Mouse (Mus musculus) layer of hippocampus, adult 6 months (tissue): Measurements from ENCODE around the gene Srxn1. TPM values are rescaled to one million over a fixed set of nuclear protein-coding genes. Genes with fewer than 3 reads are reported as not detected.

Experiments used
- long read RNA-seq, 2 experiments: library from polyadenylated mRNA; unstranded; transcript quantifications; one replicate each; pipeline ENCODE4 v2.0.0; 2019 to 2020
- polyA plus RNA-seq: library from polyadenylated mRNA; unstranded; fragments of <200 nt; fragmentation: Nextera tagmentation; gene quantifications from 2 replicates; pipeline ENCODE4 v1.2.3, GENCODE M21; 2021

The Srxn1 gene
- polyA plus RNA-seq, result 20.7 and 25.6 TPM in 2 replicates
- long read RNA-seq, experiment 1, transcript Srxn1-201 (2 exons, 2,812 nt), result major isoform, 13 of 48 reads
- long read RNA-seq, experiment 1, transcript Srxn1-203 (2 exons, 446 nt), result minor isoform, 12 of 48 reads
- long read RNA-seq, experiment 1, partial matches to known transcripts, result 18 of 48 reads
- long read RNA-seq, experiment 1, other reads (novel, unspliced or antisense), result 5 of 48 reads
- long read RNA-seq, experiment 2, transcript Srxn1-203 (2 exons, 446 nt), result major isoform, 112 of 206 reads
- long read RNA-seq, experiment 2, transcript Srxn1-201 (2 exons, 2,812 nt), result minor isoform, 49 of 206 reads
- long read RNA-seq, experiment 2, transcript Srxn1-202 (2 exons, 375 nt), result minor isoform, 8 of 206 reads
- long read RNA-seq, experiment 2, partial matches to known transcripts, result 27 of 206 reads
- long read RNA-seq, experiment 2, other reads (novel, unspliced or antisense), result 10 of 206 reads

GRCm38 (mm10) chr2:152105318-152106224 lies at the start of gene Srxn1:
Gene Srxn1 (plus strand): TSS chr2:152105516.

GRCm38 (mm10) chr2:152080685-152081541 lies 24.4 kb upstream of the Srxn1 start, which contains the start of gene Scrt2:
Gene Scrt2 (plus strand): TSS chr2:152081529.

GRCm38 (mm10) chr2:152143279-152144157 lies 38.2 kb downstream of the Srxn1 start, which contains the start of gene Tcf15:
Gene Tcf15 (plus strand): TSS chr2:152143561.

Other genes with a start within 250 kb of the Srxn1 start
- gene Angpt4, start 194.3 kb upstream of the Srxn1 start, polyA plus RNA-seq, result 0.08 and 0.09 TPM in 2 replicates
- gene Fam110a, start 125.3 kb upstream of the Srxn1 start, polyA plus RNA-seq, result 10.7 and 12.9 TPM in 2 replicates
- gene Slc52a3, start 109.0 kb upstream of the Srxn1 start, polyA plus RNA-seq, result 2.5 and 2.6 TPM in 2 replicates
- gene Scrt2, start 24.0 kb upstream of the Srxn1 start, polyA plus RNA-seq, result 1.2 TPM in 2 replicates
- 0.30 and 0.87 TPM in 2 replicates for gene Tcf15, start 38.0 kb downstream of the Srxn1 start, polyA plus RNA-seq
- gene Csnk2a1, start 121.3 kb downstream of the Srxn1 start, polyA plus RNA-seq, result 220 and 235 TPM in 2 replicates
- 17.2 and 19.5 TPM in 2 replicates for gene Tbc1d20, start 188.3 kb downstream of the Srxn1 start, polyA plus RNA-seq
- gene Rbck1, start 227.1 kb downstream of the Srxn1 start, polyA plus RNA-seq, result 87.6 and 106 TPM in 2 replicates
- gene Trib3, start 238.5 kb downstream of the Srxn1 start, polyA plus RNA-seq, result 0.48 and 0.50 TPM in 2 replicates